Mouse (Mus musculus) kidney, postnatal 36 days (tissue): ENCODE results near the gene Icam1.
A peak's percentile ranks its signal among the peaks of the same experiment; 100 is the strongest.

Experiments
- DNase-seq, 2 experiments: peaks; one replicate each; pipeline ENCODE4 v3.0.0; 2021 to 2022; ENCODE audit warnings: mixed read lengths in 2 of 2

Icam1 gene

GRCm38 (mm10) chr9:21015571-21016130 is at the start of gene Icam1:
Gene Icam1, plus strand, starts transcription at chr9:21015985.
- peak; percentile 90 to 93 for DNase-seq

- DNase-seq: no peak
Observed at GRCm38 (mm10) chr9:20966008-20966407, 49.8 kb upstream of the Icam1 start.

- no peak for DNase-seq
Observed at GRCm38 (mm10) chr9:20966747-20967146, 49.0 kb upstream of the Icam1 start.

- no peak for DNase-seq
Observed at GRCm38 (mm10) chr9:20971751-20972140, 44.0 kb upstream of the Icam1 start.

GRCm38 (mm10) chr9:20972141-20972992 is 43.4 kb upstream of the Icam1 start:
- DNase-seq: peak; percentile 51 to 65

- peak in 1 of 2 experiments; percentile 39 for DNase-seq
Observed at GRCm38 (mm10) chr9:20973001-20973681, 42.6 kb upstream of the Icam1 start.

- DNase-seq: peak in 1 of 2 experiments; percentile 32
Observed at GRCm38 (mm10) chr9:20973682-20974075, 42.1 kb upstream of the Icam1 start.

- peak in 1 of 2 experiments; percentile 49 for DNase-seq
Observed at GRCm38 (mm10) chr9:20975431-20976215, 40.2 kb upstream of the Icam1 start.

GRCm38 (mm10) chr9:20976216-20976960 is 39.4 kb upstream of the Icam1 start, which contains the start of gene S1pr2:
Gene S1pr2, minus strand, starts transcription at chr9:20976781.
- peak; percentile 74 to 87 for DNase-seq

GRCm38 (mm10) chr9:20976961-20977689 is 38.7 kb upstream of the Icam1 start:
- DNase-seq: no peak

GRCm38 (mm10) chr9:20978409-20979095 is 37.2 kb upstream of the Icam1 start:
- no peak for DNase-seq

GRCm38 (mm10) chr9:20979181-20979580 is 36.6 kb upstream of the Icam1 start:
- DNase-seq: no peak

- no peak for DNase-seq
Observed at GRCm38 (mm10) chr9:20979769-20980168, 36.0 kb upstream of the Icam1 start.

- no peak for DNase-seq
Observed at GRCm38 (mm10) chr9:20982171-20982570, 33.6 kb upstream of the Icam1 start.

- DNase-seq: no peak
Observed at GRCm38 (mm10) chr9:20983169-20983568, 32.6 kb upstream of the Icam1 start.

GRCm38 (mm10) chr9:20986952-20987686 is 28.7 kb upstream of the Icam1 start:
- no peak for DNase-seq

- DNase-seq: no peak
Observed at GRCm38 (mm10) chr9:20987953-20988352, 27.8 kb upstream of the Icam1 start.

- DNase-seq: peak; percentile 74 to 82
Observed at GRCm38 (mm10) chr9:20990861-20991260, 24.9 kb upstream of the Icam1 start.

GRCm38 (mm10) chr9:20991587-20991986 is 24.2 kb upstream of the Icam1 start:
- DNase-seq: no peak
